Mouse (Mus musculus) megakaryocyte, embryonic 14.5 days (primary cell): ENCODE data around the gene Arhgap25.

Source experiments
- FLI1 ChIP-seq: IDR thresholded peaks from 2 replicates; pipeline ENCODE4 v1.6.1; 2012; ENCODE audit warnings: low read length, inconsistent platforms, mixed read lengths
- GATA1 ChIP-seq: IDR thresholded peaks from 3 replicates; pipeline ENCODE4 v1.6.1; 2012; ENCODE audit warnings: mixed read lengths, low read length, inconsistent platforms, borderline replicate concordance

- no peak for TF ChIP-seq FLI1
- TF ChIP-seq GATA1, result no peak
These were observed 43.7 kb upstream of the Arhgap25 start for GRCm38 (mm10) chr6:87576648-87577330.
